Comparison of ENCODE assay signal across 8 mouse cellular contexts in the genomic region with DNA sequence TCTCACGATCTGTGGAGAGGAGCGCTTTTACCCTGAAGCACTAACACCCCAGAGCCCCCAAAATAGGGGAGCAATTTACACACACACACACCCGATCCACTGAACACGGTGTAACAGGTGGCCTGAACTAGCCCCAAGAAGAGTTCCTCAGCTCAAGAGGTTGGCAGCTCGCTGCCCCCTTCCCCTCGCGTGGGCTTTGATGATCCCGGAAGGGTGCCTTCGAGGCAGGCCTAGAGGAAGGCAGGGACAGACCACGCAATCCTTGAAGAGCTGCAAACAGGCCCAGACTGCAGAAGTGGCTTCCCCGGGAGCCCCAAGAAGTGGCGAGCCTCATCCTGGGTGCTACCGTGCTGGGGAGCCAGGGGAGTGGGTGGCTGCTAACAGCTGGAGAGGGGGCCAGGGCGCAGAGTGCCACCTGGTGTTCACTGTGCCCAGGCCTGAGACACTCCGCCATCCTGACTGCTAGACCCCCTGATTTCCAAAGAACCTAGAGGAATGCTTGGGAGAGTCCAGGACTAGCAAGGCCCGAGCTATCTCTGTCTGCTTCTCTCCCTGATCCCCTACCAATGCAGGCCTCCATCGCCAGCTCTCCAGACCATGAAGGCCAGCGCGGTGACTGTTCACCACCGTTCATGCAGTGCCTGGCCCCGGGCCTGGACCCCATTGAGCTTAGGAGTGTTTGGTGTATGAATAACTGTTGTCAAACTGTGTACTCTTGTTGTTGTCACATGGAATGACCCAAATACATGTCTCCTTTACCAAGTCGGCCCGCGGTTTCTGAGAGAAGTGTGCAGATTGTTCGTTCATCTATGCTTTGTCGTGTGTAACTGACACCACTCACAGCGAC. TPM values are rescaled to one million over a fixed set of nuclear protein-coding genes. Genes with fewer than 3 reads are reported as not detected.
DNase-seq lines count a peak whose midpoint lies in the region; ATAC-seq lines count a peak whose summit lies in the region.

No protein-coding gene starts in this region.

- H3K4me3 ChIP-seq in heart, embryonic 13.5 days, result peak overlapping the region; percentile 64
- H3K4me3 ChIP-seq in forebrain, embryonic 16.5 days (replicated peaks; ENCODE audit: low read length), result peak overlapping the region; percentile 60
- peak overlapping the region; percentile 58 for H3K4me3 ChIP-seq in midbrain, embryonic 15.5 days

- no peak for DNase-seq in heart, postnatal 25 days (ENCODE audit: low spot score)
- DNase-seq in ES-CJ7 (ENCODE audit: low read depth, low spot score), result peak; percentile 40
- DNase-seq in c-Kit-positive CD71-positive TER-119-positive erythroid progenitor cells, embryonic 14.5 days (ENCODE audit: low spot score), result no peak
- no peak for DNase-seq in ovary, postnatal 14 days (ENCODE audit: low spot score)
- no peak for DNase-seq in spleen, postnatal 4 days (ENCODE audit: low spot score in 2 of 2)

- WGBS in heart, embryonic 13.5 days, result 33% methylated on average over 27 of the region's 27 CpGs
- 29% methylated on average over 27 of the region's 27 CpGs for WGBS in forebrain, embryonic 16.5 days
- 29% methylated on average over 27 of the region's 27 CpGs for WGBS in midbrain, embryonic 15.5 days

- peaks cover 21% of the 10 kb centered on the region for H3K4me1 ChIP-seq in heart, embryonic 13.5 days
- peaks cover 25% of the 10 kb centered on the region for H3K4me1 ChIP-seq in forebrain, embryonic 16.5 days (replicated peaks; ENCODE audit: control insufficient read depth, insufficient read depth, low read length)
- peaks cover 53% of the 10 kb centered on the region for H3K4me1 ChIP-seq in midbrain, embryonic 15.5 days

- H3K27ac ChIP-seq in heart, embryonic 13.5 days (replicated peaks), result no peak overlapping the region
- no peak overlapping the region for H3K27ac ChIP-seq in forebrain, embryonic 16.5 days (ENCODE audit: low read length)
- H3K27ac ChIP-seq in midbrain, embryonic 15.5 days, result no peak overlapping the region

- H3K9me3 ChIP-seq in heart, embryonic 13.5 days, result no peaks in the 10 kb centered on the region
- H3K9me3 ChIP-seq in forebrain, embryonic 16.5 days (ENCODE audit: control insufficient read depth, low read length), result no peaks in the 10 kb centered on the region
- H3K9me3 ChIP-seq in midbrain, embryonic 15.5 days, result no peaks in the 10 kb centered on the region

- no peak overlapping the region for H3K9ac ChIP-seq in heart, embryonic 13.5 days
- H3K9ac ChIP-seq in forebrain, embryonic 16.5 days (replicated peaks; ENCODE audit: low read depth, low read length), result no peak overlapping the region
- H3K9ac ChIP-seq in midbrain, embryonic 15.5 days, result peak overlapping the region; percentile 72; the same call in 1 of the 2 replicates

- peaks cover 100% of the 10 kb centered on the region for H3K27me3 ChIP-seq in heart, embryonic 13.5 days (replicated peaks)
- H3K27me3 ChIP-seq in forebrain, embryonic 16.5 days (replicated peaks; ENCODE audit: control insufficient read depth, insufficient read depth, low read length), result peaks cover 50% of the 10 kb centered on the region
- H3K27me3 ChIP-seq in midbrain, embryonic 15.5 days (replicated peaks), result peaks cover 21% of the 10 kb centered on the region

- ATAC-seq in heart, embryonic 13.5 days (ENCODE audit: extremely low read depth, insufficient number of reproducible peaks, low FRiP score, low TSS enrichment), result no peak
- peak; percentile 36 for ATAC-seq in forebrain, embryonic 16.5 days
- 0 out of 2 replicates have a peak, but pooled peaks have one; percentile 28 for ATAC-seq in midbrain, embryonic 15.5 days (replicated peaks)

- intact Hi-C loops in heart, postnatal 25 days (cut with DNase I), result no loop called here

- H3K36me3 ChIP-seq in heart, embryonic 13.5 days, result no peaks in the 10 kb centered on the region
- no peaks in the 10 kb centered on the region for H3K36me3 ChIP-seq in forebrain, embryonic 16.5 days (ENCODE audit: control insufficient read depth, insufficient read depth)
- no peaks in the 10 kb centered on the region for H3K36me3 ChIP-seq in midbrain, embryonic 15.5 days (replicated peaks)

- H3K4me2 ChIP-seq in heart, embryonic 13.5 days, result peak overlapping the region; percentile 99
- peak overlapping the region; percentile 92 for H3K4me2 ChIP-seq in forebrain, embryonic 16.5 days (ENCODE audit: low read length)
- peak overlapping the region; percentile 80 for H3K4me2 ChIP-seq in midbrain, embryonic 15.5 days

RNA-seq across cellular contexts. Expression of a gene that starts 7.1 kb away (rescaled TPM):
- 0.03 and 0.08 TPM in 2 replicates for polyA plus RNA-seq in heart, embryonic 13.5 days (2015; fragmentation: Nextera tagmentation; extraction: Ambion mirVana)
- under 1 TPM; 0.11 to 0.44 TPM for total RNA-seq in heart, postnatal 25 days (2021)
- polyA plus RNA-seq in forebrain, embryonic 16.5 days (2015; fragmentation: Nextera tagmentation; extraction: Ambion mirVana), result 3.0 and 4.0 TPM in 2 replicates
- polyA plus RNA-seq in midbrain, embryonic 15.5 days (2015; fragmentation: Nextera tagmentation; extraction: Ambion mirVana), result 10.7 and 10.9 TPM in 2 replicates

RNA-seq across cellular contexts. Expression of a gene that starts 42.2 kb away (rescaled TPM):
- 153 and 160 TPM in 2 replicates for polyA plus RNA-seq in heart, embryonic 13.5 days (2015; fragmentation: Nextera tagmentation; extraction: Ambion mirVana)
- 10 to 100 TPM; 35.2 to 42.0 TPM for total RNA-seq in heart, postnatal 25 days (2021)
- polyA plus RNA-seq in forebrain, embryonic 16.5 days (2015; fragmentation: Nextera tagmentation; extraction: Ambion mirVana), result 107 and 113 TPM in 2 replicates
- polyA plus RNA-seq in midbrain, embryonic 15.5 days (2015; fragmentation: Nextera tagmentation; extraction: Ambion mirVana), result 138 and 141 TPM in 2 replicates

RNA-seq across cellular contexts. Expression of a gene that starts 51.4 kb away (rescaled TPM):
- 16.0 and 18.3 TPM in 2 replicates for polyA plus RNA-seq in heart, embryonic 13.5 days (2015; fragmentation: Nextera tagmentation; extraction: Ambion mirVana)
- total RNA-seq in heart, postnatal 25 days (2021), result 1 to 10 TPM; 7.3 to 7.7 TPM
- 31.9 and 49.8 TPM in 2 replicates for polyA plus RNA-seq in forebrain, embryonic 16.5 days (2015; fragmentation: Nextera tagmentation; extraction: Ambion mirVana)
- 57.0 and 59.5 TPM in 2 replicates for polyA plus RNA-seq in midbrain, embryonic 15.5 days (2015; fragmentation: Nextera tagmentation; extraction: Ambion mirVana)
